Mouse (Mus musculus): ENCODE results near the gene Daam1.
"Not testable (repeated sequence)": the region's sequence is repeated elsewhere in the genome, so short reads cannot be mapped to it uniquely, and the experiment has no call there.

Daam1 gene

DNA sequence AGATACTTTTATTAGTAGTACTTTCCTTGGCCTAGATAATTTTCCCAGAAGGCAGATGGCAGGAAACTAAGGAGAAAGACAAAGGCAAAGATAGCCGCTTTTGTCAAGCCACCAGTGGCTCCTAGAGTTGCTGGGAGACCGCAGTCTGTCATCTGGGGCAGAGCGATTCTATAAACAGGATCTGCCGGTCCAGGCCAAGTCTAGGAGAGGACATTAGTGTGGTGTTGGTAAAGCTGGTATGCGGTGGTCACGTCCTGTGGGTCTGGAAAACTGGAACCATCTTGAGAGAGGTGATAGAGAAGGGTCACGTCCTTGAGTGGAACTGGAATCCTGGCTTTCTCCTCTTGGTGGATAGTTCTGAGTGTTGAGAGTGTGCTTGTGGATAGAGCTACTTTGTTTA lies 3.2 kb downstream of the Daam1 start:
- no peak for DNase-seq (ENCODE audit: low read depth)

DNA sequence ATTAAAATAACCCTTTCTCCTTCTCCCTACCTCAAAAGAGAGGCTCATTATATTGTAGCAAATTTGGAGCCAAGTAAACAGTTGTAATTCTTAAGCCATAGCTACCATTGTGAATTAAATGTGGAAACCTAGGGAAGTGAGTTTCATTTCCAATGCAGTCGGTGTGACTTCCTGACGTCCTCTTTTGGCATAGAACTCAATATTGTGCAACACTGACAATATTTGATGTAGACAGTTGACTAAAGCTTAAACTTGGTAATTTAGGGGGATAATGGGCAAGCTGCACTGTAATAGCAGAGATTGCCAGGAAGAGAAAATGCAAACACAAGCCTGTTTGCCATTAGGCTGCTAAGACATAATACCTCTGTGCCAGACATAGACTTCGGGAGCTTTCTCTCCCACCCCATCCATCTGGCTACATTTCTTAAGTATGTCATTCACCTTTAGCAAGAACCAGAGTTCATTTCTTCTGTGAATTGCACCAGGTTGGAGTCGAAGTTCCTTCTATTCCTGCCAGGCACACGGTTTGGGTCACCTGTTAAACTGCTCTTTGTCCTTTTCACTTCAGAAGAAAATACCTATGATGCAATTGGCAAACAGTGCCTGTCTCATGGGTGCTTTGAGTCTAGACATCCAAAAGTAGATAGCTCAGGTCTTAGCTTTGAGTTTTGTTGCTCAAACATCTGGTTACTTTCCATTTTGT lies 5.2 kb downstream of the Daam1 start:
- no peak for DNase-seq (ENCODE audit: low read depth)

GRCm38 (mm10) chr12:71836776-71837175 lies 5.9 kb downstream of the Daam1 start:
- DNase-seq (ENCODE audit: low read depth), result no peak

DNA sequence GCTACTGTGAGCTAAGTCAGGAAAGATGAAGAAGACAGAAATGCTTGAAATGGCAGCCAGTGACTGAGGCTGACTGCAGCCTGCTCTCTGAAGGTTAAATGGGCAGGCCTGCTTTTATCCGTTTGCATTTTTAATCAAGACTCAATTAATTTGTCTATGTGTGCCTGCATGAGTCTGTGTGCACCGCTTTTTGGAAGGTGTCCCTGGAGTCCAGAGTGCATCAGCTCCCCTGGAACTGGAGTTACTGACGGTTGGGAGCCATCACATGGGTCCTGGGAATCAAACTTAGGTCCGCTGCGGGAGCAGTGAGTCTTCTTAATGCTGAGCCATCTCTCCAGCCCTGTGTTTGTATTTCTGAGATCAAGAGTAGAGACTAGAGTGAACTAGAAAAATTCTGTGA lies 6.7 kb downstream of the Daam1 start:
- DNase-seq (ENCODE audit: low read depth), result no peak

DNA sequence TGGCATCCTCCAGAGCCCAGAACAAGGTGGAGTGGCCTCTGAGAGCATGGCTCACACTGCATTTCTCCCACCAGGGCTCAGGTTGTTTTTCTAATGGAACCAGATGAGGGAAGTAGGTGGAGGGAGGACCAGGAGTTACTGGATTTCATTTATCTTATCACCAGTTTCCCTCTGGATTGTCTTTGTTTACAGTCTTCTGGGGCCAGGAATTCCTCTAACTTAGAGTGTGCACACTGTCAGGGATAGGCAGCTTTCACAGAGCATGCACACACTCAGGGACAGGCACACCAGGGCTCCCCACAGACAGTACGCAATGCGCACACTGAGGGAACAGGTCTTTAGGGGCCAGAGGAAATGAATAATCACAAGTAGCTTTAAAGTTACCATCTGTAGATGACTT lies 7.4 kb downstream of the Daam1 start:
- no peak for DNase-seq (ENCODE audit: low read depth)

GRCm38 (mm10) chr12:71839653-71840052 lies 8.8 kb downstream of the Daam1 start:
- DNase-seq (ENCODE audit: low read depth), result no peak

DNA sequence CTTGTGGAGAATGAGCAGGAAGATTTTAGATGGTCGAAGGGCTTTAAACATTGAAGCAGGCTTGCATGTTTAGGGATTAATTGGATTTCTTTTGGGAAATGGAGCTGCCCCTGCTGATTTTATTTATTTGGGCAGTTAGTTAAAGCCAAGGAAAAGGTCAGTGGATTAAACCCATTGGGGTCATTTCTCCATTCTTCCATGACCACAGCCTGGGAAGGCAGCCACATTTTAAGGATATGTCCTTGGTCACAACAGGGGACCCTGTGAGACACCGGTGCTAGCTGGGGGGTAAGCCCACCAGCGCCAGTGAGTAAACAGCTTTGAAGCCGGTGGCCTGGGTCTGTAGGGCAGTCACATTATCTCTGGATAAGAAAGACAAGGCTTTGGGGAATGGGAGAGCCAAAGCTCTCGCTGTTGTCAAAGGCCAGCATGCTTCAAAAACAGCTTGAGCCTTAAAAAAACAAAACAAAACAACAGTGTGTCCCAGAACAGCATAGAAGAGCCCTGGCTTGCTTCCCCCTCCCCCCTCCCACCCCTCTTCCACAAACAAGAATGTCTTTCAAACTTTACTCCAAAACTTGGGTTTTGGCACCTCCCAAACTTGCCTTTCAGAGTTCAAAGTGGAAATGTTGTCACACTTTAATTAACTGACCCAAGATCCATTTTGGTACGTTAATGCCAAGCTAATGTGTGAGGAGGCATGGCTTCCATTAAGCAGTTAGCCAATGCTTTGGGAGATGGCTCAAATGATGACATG lies 9.7 kb downstream of the Daam1 start:
- DNase-seq (ENCODE audit: low read depth), result no peak

DNA sequence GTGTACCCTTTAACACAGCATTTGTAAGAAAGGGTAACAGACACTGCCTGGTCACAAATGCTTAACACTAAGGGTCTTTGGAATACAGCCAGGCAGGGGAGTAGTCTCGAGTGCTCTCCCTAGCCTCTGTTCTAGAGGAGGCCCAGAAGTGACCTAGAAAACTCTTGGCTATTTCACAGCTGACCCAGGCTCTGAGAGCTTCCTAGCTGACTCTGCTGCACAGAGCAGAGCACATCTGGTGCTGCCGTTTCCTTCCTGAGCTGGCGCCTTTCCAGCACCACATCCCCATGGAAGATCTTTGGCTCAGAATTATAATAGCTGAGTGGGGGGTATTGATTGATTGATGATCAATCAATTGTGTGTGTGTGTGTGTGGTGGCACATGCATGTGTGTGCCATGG lies 11.1 kb downstream of the Daam1 start:
- no peak for DNase-seq (ENCODE audit: low read depth)

GRCm38 (mm10) chr12:71842588-71842987 lies 11.7 kb downstream of the Daam1 start:
- no peak for DNase-seq (ENCODE audit: low read depth)

DNA sequence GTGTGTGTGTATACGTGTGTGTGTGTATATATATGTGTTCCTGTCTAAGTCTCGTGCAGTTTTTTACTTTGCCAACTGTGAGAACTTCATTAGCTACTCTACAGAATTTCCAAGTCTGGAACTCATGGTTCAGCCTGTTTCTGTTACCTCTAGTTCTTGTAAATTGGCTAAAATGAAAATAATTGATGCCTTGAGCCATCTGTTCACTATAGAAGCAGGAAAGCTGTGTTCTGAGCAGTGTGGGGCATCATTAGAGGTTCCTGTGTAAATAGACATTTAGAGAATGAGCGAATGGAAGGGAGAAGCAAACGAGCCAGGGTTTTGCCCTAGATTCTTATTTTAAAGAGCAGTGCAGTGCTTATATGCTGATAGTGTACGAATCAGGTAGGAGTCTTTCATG lies 14.6 kb downstream of the Daam1 start:
- no peak for DNase-seq (ENCODE audit: low read depth)

DNA sequence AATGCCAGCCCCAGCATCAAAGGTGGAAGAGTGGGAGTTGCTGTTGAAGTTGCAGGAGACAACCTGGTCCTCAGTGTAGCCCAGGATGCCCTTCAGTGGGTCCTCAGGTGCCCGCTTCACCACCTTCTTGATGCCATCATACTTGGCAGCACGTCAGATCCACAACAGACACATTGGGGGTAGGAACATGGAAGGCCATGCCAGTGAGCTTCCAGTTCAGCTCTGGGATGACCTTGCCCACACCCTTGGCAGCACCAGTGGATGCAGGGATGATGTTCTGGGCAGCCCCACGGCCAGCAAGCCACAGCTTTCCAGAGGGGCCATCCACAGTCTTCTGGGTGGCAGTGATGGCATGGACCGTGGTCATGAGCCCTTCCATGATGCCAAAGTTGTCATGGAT lies 15.5 kb downstream of the Daam1 start:
- not testable (repeated sequence) for DNase-seq (ENCODE audit: low read depth)

- not testable (repeated sequence) for DNase-seq (ENCODE audit: low read depth)
These were observed 16.1 kb downstream of the Daam1 start for GRCm38 (mm10) chr12:71847024-71847423.

- DNase-seq (ENCODE audit: low read depth), result no peak
These were observed 16.7 kb downstream of the Daam1 start for GRCm38 (mm10) chr12:71847617-71848016.

DNA sequence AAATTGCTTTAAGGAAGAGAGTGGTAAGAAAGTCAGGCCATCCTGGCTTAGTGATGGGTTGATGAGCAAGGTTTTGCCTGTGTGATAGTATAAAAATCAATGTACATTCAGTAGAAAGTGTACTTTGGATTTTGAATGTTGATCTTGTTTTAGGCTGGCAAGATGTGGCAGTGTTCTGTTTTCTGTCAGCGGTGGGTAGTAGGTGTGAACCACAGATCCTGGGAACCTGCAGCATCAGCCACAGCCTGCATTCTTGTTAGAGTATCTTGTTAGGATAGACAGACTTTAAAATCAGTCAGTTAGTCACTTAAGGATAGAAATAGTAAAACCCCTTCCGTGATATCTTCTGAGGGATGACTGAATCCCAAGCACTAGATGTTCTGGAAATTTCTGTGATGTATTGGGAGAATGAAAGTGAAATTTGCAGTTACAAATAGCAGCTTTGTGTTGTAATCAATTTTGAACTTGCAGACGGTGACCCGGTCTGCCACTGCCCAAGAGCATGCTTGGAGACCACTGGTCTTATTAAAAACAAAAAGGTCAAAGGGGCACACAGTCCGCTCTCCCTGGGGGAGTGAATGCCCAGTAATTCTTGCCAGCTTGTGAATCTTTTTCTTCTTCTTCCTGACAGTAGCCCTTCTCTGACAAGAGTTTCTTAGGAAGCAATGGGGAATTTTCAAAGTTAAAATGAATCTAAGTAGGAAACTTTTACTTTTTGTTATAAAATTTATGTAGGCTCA lies 17.3 kb downstream of the Daam1 start:
- DNase-seq (ENCODE audit: low read depth), result no peak

GRCm38 (mm10) chr12:71849051-71849450 lies 18.2 kb downstream of the Daam1 start:
- no peak for DNase-seq (ENCODE audit: low read depth)

GRCm38 (mm10) chr12:71850135-71850534 lies 19.3 kb downstream of the Daam1 start:
- no peak for DNase-seq (ENCODE audit: low read depth)

DNA sequence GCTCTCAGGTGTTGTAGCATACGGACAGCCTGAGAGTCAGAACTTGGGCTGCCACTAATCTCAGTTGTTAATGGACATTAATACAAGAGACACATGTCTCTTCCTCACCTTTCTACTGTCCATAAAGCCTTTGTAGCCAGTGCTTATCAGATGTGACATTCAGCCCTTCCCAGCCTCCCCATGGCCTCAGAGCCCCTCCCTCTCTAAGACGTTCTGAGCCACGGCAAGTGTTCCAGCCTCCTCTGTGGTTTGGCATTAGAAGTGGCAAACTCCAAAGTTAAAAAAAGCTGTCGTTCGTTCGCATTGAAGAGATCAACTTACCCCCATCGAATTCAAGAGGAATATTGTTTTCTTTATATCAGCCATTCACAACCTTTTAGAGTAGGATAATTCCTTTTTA lies 21.8 kb downstream of the Daam1 start:
- DNase-seq (ENCODE audit: low read depth), result no peak

GRCm38 (mm10) chr12:71853694-71854093 lies 22.8 kb downstream of the Daam1 start:
- DNase-seq (ENCODE audit: low read depth), result no peak

- DNase-seq (ENCODE audit: low read depth), result no peak
These were observed 23.3 kb downstream of the Daam1 start for GRCm38 (mm10) chr12:71854191-71854590.

- DNase-seq (ENCODE audit: low read depth), result no peak
These were observed 25.0 kb downstream of the Daam1 start for GRCm38 (mm10) chr12:71855730-71856479.

- no peak for DNase-seq (ENCODE audit: low read depth)
These were observed 25.5 kb downstream of the Daam1 start for GRCm38 (mm10) chr12:71856480-71856754.

GRCm38 (mm10) chr12:71859096-71859495 lies 28.2 kb downstream of the Daam1 start:
- DNase-seq (ENCODE audit: low read depth), result no peak

Measured in c-Kit-positive CD71-negative TER-119-negative erythroid progenitor cells, embryonic 14.5 days (primary cell).